Mouse (Mus musculus): ENCODE measurements at regions not wholly inside any gene's neighbourhood (a gene's known extent, or its start where the extent isn't known, plus 50 kb on each side); places are given as distances from the start of the nearest gene placed in this dataset.
"Not testable (repeated sequence)": the region's sequence is repeated elsewhere in the genome, so short reads cannot be mapped to it uniquely, and the experiment has no call there.

- Histone ChIP-seq H3K27ac (replicated peaks) (no peak overlapping the region), H3K27me3 (no peaks in the 10 kb centered on the region), H3K4me2 (no peak overlapping the region), H3K4me3 (no peak overlapping the region), H3K9me3 (no peaks in the 10 kb centered on the region), H3K9ac (no peak overlapping the region), H3K36me3 (no peaks in the 10 kb centered on the region), H3K4me1 (replicated peaks) (no peaks in the 10 kb centered on the region)
- no peak for ATAC-seq (ENCODE audit: low FRiP score, low read depth)
- WGBS: 78% methylated on average over 4 of the region's 4 CpGs
Measured at GRCm38 (mm10) chr13:58663316-58663715, 52.6 kb upstream of the Slc28a3 start.

GRCm38 (mm10) chr13:58668664-58669063 is 58.0 kb upstream of the Slc28a3 start:
- Histone ChIP-seq H3K27me3 (no peaks in the 10 kb centered on the region), H3K4me2 (peak overlapping the region; percentile 38), H3K27ac (replicated peaks) (no peak overlapping the region), H3K4me3 (no peak overlapping the region), H3K36me3 (no peaks in the 10 kb centered on the region), H3K9me3 (no peaks in the 10 kb centered on the region), H3K4me1 (replicated peaks) (no peaks in the 10 kb centered on the region), H3K9ac (no peak overlapping the region)
- 45% methylated on average over 21 of the region's 21 CpGs for WGBS
- ATAC-seq (ENCODE audit: low FRiP score, low read depth): no peak

- Histone ChIP-seq H3K4me3 (no peak overlapping the region), H3K4me1 (replicated peaks) (no peaks in the 10 kb centered on the region), H3K4me2 (no peak overlapping the region), H3K36me3 (no peaks in the 10 kb centered on the region), H3K27ac (replicated peaks) (no peak overlapping the region), H3K27me3 (no peaks in the 10 kb centered on the region), H3K9me3 (no peaks in the 10 kb centered on the region), H3K9ac (no peak overlapping the region)
- ATAC-seq (ENCODE audit: low FRiP score, low read depth): no peak
- WGBS: 72% methylated on average over 9 of the region's 9 CpGs
Measured at GRCm38 (mm10) chr13:58670206-58670605, 59.5 kb upstream of the Slc28a3 start.

GRCm38 (mm10) chr13:58675611-58676010 is 64.9 kb upstream of the Slc28a3 start:
- ATAC-seq (ENCODE audit: low FRiP score, low read depth); H3K4me1 ChIP-seq (replicated peaks); H3K27me3 ChIP-seq; H3K27ac ChIP-seq (replicated peaks); H3K4me3 ChIP-seq; H3K9ac ChIP-seq; H3K9me3 ChIP-seq; H3K4me2 ChIP-seq; H3K36me3 ChIP-seq: not testable (repeated sequence)
- WGBS: 93% methylated on average over 1 of the region's 1 CpGs

- 74% methylated on average over 7 of the region's 7 CpGs for WGBS
- Histone ChIP-seq H3K4me1 (replicated peaks) (no peaks in the 10 kb centered on the region), H3K27me3 (no peaks in the 10 kb centered on the region), H3K27ac (replicated peaks) (no peak overlapping the region), H3K4me3 (no peak overlapping the region), H3K36me3 (no peaks in the 10 kb centered on the region), H3K9me3 (no peaks in the 10 kb centered on the region), H3K4me2 (no peak overlapping the region), H3K9ac (no peak overlapping the region)
- no peak for ATAC-seq (ENCODE audit: low FRiP score, low read depth)
Measured at GRCm38 (mm10) chr13:58677521-58677920, 66.8 kb upstream of the Slc28a3 start.

- no peak overlapping the region for H3K27ac ChIP-seq (replicated peaks)
- H3K9me3 ChIP-seq: no peaks in the 10 kb centered on the region
- no peak overlapping the region for H3K9ac ChIP-seq
- H3K4me2 ChIP-seq: no peak overlapping the region
- no peaks in the 10 kb centered on the region for H3K36me3 ChIP-seq
- 77% methylated on average over 6 of the region's 6 CpGs for WGBS
- no peaks in the 10 kb centered on the region for H3K27me3 ChIP-seq
- H3K4me1 ChIP-seq (replicated peaks): no peaks in the 10 kb centered on the region
- ATAC-seq (ENCODE audit: low FRiP score, low read depth): no peak
- H3K4me3 ChIP-seq: no peak overlapping the region
Measured at GRCm38 (mm10) chr13:58679663-58680062, 69.0 kb upstream of the Slc28a3 start.

GRCm38 (mm10) chr13:58686822-58687221 is 76.1 kb upstream of the Slc28a3 start:
- ATAC-seq (ENCODE audit: low FRiP score, low read depth): no peak
- Histone ChIP-seq H3K9ac (no peak overlapping the region), H3K27me3 (no peaks in the 10 kb centered on the region), H3K9me3 (no peaks in the 10 kb centered on the region), H3K4me3 (no peak overlapping the region), H3K36me3 (no peaks in the 10 kb centered on the region), H3K4me2 (no peak overlapping the region), H3K27ac (replicated peaks) (no peak overlapping the region), H3K4me1 (replicated peaks) (no peaks in the 10 kb centered on the region)
- 85% methylated on average over 5 of the region's 5 CpGs for WGBS

GRCm38 (mm10) chr13:58687609-58688008 is 76.9 kb upstream of the Slc28a3 start:
- 0 out of 2 replicates have a peak, but pooled peaks cover 3% of the 10 kb centered on the region for H3K4me1 ChIP-seq (replicated peaks)
- no peak overlapping the region for H3K4me3 ChIP-seq
- no peak for ATAC-seq (ENCODE audit: low FRiP score, low read depth)
- H3K9me3 ChIP-seq: no peaks in the 10 kb centered on the region
- no peak overlapping the region for H3K4me2 ChIP-seq
- H3K36me3 ChIP-seq: no peaks in the 10 kb centered on the region
- H3K27ac ChIP-seq (replicated peaks): no peak overlapping the region
- WGBS: 77% methylated on average over 2 of the region's 2 CpGs
- H3K27me3 ChIP-seq: no peaks in the 10 kb centered on the region
- H3K9ac ChIP-seq: no peak overlapping the region

- no peak overlapping the region for H3K4me3 ChIP-seq
- H3K27ac ChIP-seq (replicated peaks): no peak overlapping the region
- H3K4me1 ChIP-seq (replicated peaks): 0 out of 2 replicates have a peak, but pooled peaks cover 3% of the 10 kb centered on the region
- no peak overlapping the region for H3K9ac ChIP-seq
- no peaks in the 10 kb centered on the region for H3K27me3 ChIP-seq
- WGBS: 85% methylated on average over 2 of the region's 2 CpGs
- no peaks in the 10 kb centered on the region for H3K9me3 ChIP-seq
- no peaks in the 10 kb centered on the region for H3K36me3 ChIP-seq
- no peak overlapping the region for H3K4me2 ChIP-seq
- ATAC-seq (ENCODE audit: low FRiP score, low read depth): no peak
Measured at GRCm38 (mm10) chr13:58688249-58688648, 77.6 kb upstream of the Slc28a3 start.

GRCm38 (mm10) chr13:58694703-58695102 is 84.0 kb upstream of the Slc28a3 start:
- no peak for ATAC-seq (ENCODE audit: low FRiP score, low read depth)
- no peak overlapping the region for H3K4me3 ChIP-seq
- 0 out of 2 replicates have a peak, but pooled peaks cover 2% of the 10 kb centered on the region for H3K27me3 ChIP-seq
- no peak overlapping the region for H3K4me2 ChIP-seq
- 37% methylated on average over 6 of the region's 6 CpGs for WGBS
- H3K36me3 ChIP-seq: no peaks in the 10 kb centered on the region
- no peak overlapping the region for H3K27ac ChIP-seq (replicated peaks)
- no peaks in the 10 kb centered on the region for H3K9me3 ChIP-seq
- H3K9ac ChIP-seq: no peak overlapping the region
- H3K4me1 ChIP-seq (replicated peaks): 0 out of 2 replicates have a peak, but pooled peaks cover 3% of the 10 kb centered on the region

GRCm38 (mm10) chr13:58695964-58696363 is 85.3 kb upstream of the Slc28a3 start:
- H3K27me3 ChIP-seq: 0 out of 2 replicates have a peak, but pooled peaks cover 2% of the 10 kb centered on the region
- H3K4me2 ChIP-seq: no peak overlapping the region
- 95% methylated on average over 4 of the region's 4 CpGs for WGBS
- H3K36me3 ChIP-seq: no peaks in the 10 kb centered on the region
- H3K9me3 ChIP-seq: no peaks in the 10 kb centered on the region
- no peak overlapping the region for H3K4me3 ChIP-seq
- no peak for ATAC-seq (ENCODE audit: low FRiP score, low read depth)
- no peak overlapping the region for H3K9ac ChIP-seq
- H3K4me1 ChIP-seq (replicated peaks): 0 out of 2 replicates have a peak, but pooled peaks cover 3% of the 10 kb centered on the region
- H3K27ac ChIP-seq (replicated peaks): no peak overlapping the region

GRCm38 (mm10) chr13:58700021-58700420 is 89.3 kb upstream of the Slc28a3 start:
- no peak overlapping the region for H3K27ac ChIP-seq (replicated peaks)
- WGBS: 74% methylated on average over 8 of the region's 8 CpGs
- ATAC-seq (ENCODE audit: low FRiP score, low read depth): no peak

GRCm38 (mm10) chr13:58704141-58704540 is 93.5 kb upstream of the Slc28a3 start:
- 28% methylated on average over 4 of the region's 4 CpGs for WGBS
- H3K4me3 ChIP-seq: no peak overlapping the region

More at GRCm38 (mm10) chr13:58700021-58700420, 89.3 kb upstream of the Slc28a3 start:
- Histone ChIP-seq H3K9me3 (no peaks in the 10 kb centered on the region), H3K9ac (no peak overlapping the region), H3K4me1 (replicated peaks) (no peaks in the 10 kb centered on the region), H3K4me3 (no peak overlapping the region), H3K36me3 (no peaks in the 10 kb centered on the region), H3K27me3 (0 out of 2 replicates have a peak, but pooled peaks cover 2% of the 10 kb centered on the region), H3K4me2 (no peak overlapping the region)

More at GRCm38 (mm10) chr13:58704141-58704540, 93.5 kb upstream of the Slc28a3 start:
- no peak for ATAC-seq (ENCODE audit: low FRiP score, low read depth)
- Histone ChIP-seq H3K9me3 (no peaks in the 10 kb centered on the region), H3K27me3 (no peaks in the 10 kb centered on the region), H3K4me1 (replicated peaks) (no peaks in the 10 kb centered on the region), H3K36me3 (no peaks in the 10 kb centered on the region), H3K4me2 (no peak overlapping the region), H3K9ac (no peak overlapping the region), H3K27ac (replicated peaks) (no peak overlapping the region)

Measured in hindbrain, embryonic 15.5 days (tissue).